Mouse (Mus musculus) brain, embryonic 14.5 days (tissue): ENCODE results near the gene Mfge8.

Experiments
- CTCF ChIP-seq: fragments of 200-500 bp; IDR thresholded peaks from 2 replicates; pipeline ENCODE4 v1.5.1; 2012; ENCODE audit warnings: inconsistent platforms, mild to moderate bottlenecking, moderate library complexity, borderline replicate concordance; ENCODE audit not compliant: insufficient read depth, insufficient read length; ENCODE audit errors: extremely low read depth
- POLR2A ChIP-seq: fragments of 200-500 bp; IDR thresholded peaks from 2 replicates; pipeline ENCODE4 v1.6.1; 2012; ENCODE audit warnings: mild to moderate bottlenecking, inconsistent platforms, borderline replicate concordance; ENCODE audit not compliant: poor library complexity, insufficient read depth, insufficient read length, severe bottlenecking; ENCODE audit errors: extremely low read depth

GRCm38 (mm10) chr7:79183417-79183816 is 34.6 kb upstream of the Mfge8 start:
- TF ChIP-seq POLR2A (no peak), CTCF (no peak)
